Mouse (Mus musculus) lung, postnatal 0 days (tissue): Measurements from ENCODE around the gene Gse1.

ENCODE experiments used
- CTCF ChIP-seq: IDR thresholded peaks from 2 replicates; pipeline ENCODE4 v1.5.1; 2016; ENCODE audit warnings: antibody characterized with exemption, mild to moderate bottlenecking
- EP300 ChIP-seq: IDR thresholded peaks from 2 replicates; pipeline ENCODE4 v1.6.1; 2016; ENCODE audit warnings: antibody characterized with exemption, mild to moderate bottlenecking, control low read depth

GRCm38 (mm10) chr8:120532517-120533215, 304.4 kb downstream of the Gse1 start:
- no peak for TF ChIP-seq EP300
- no peak for TF ChIP-seq CTCF
